Mouse (Mus musculus) midbrain, embryonic 14.5 days (tissue): ENCODE results near the gene Net1. TPM values are rescaled to one million over a fixed set of nuclear protein-coding genes. Genes with fewer than 3 reads are reported as not detected.

ENCODE experiments used
- ATAC-seq: fragments of 200-750 bp; cut with Nextera tagmentation; 2 replicates; pipeline ENCODE4 v1.8.0; 2017; ENCODE audit warnings: moderate number of reproducible peaks, moderate library complexity; ENCODE audit not compliant: low FRiP score, low TSS enrichment
- DNase-seq: peaks from one replicate; pipeline ENCODE4 v3.0.0-alpha.2; 2015
- H3K27ac ChIP-seq: fragments of 300-500 bp; sonication (generic); replicated peaks from 2 replicates; pipeline ENCODE4 v1.5.1; 2014; ENCODE audit warnings: mild to moderate bottlenecking, low read depth, low read length, moderate library complexity
- H3K27me3 ChIP-seq: fragments of 300-500 bp; sonication (generic); 2 replicates; pipeline ENCODE4 v1.6.1; 2014; ENCODE audit warnings: low read length, control low read depth, mixed read lengths; ENCODE audit not compliant: control insufficient read depth, insufficient read depth
- H3K36me3 ChIP-seq: fragments of 300-500 bp; sonication (generic); 2 replicates; pipeline ENCODE4 v1.6.1; 2014; ENCODE audit warnings: low read length, control low read depth; ENCODE audit not compliant: control insufficient read depth, insufficient read depth
- H3K4me1 ChIP-seq: fragments of 300-500 bp; sonication (generic); 2 replicates; pipeline ENCODE4 v1.6.1; 2014; ENCODE audit warnings: mild to moderate bottlenecking, antibody characterized with exemption, low read length, control low read depth; ENCODE audit not compliant: control insufficient read depth, insufficient read depth
- H3K4me2 ChIP-seq: fragments of 300-500 bp; sonication (generic); 2 replicates; pipeline ENCODE4 v1.6.1; 2014; ENCODE audit warnings: mild to moderate bottlenecking, low read length, moderate library complexity
- H3K4me3 ChIP-seq: fragments of 300-500 bp; sonication (generic); replicated peaks from 2 replicates; pipeline ENCODE4 v1.5.1; 2014; ENCODE audit warnings: low read depth, low read length
- H3K9ac ChIP-seq: fragments of 300-500 bp; sonication (generic); replicated peaks from 2 replicates; pipeline ENCODE4 v1.6.1; 2014; ENCODE audit warnings: mild to moderate bottlenecking, low read length, moderate library complexity
- H3K9me3 ChIP-seq: fragments of 300-500 bp; sonication (generic); 2 replicates; pipeline ENCODE4 v1.6.1; 2016; ENCODE audit warnings: low read length, control low read depth, mixed read lengths; ENCODE audit not compliant: control insufficient read depth
- WGBS: fragments of 180-500 bp; shearing (Covaris S2); extraction: QIAGEN DNeasy Blood & Tissue Kit; methylation state at CpG from one replicate; pipeline ENCODE4 v1.1.7; 2014; 5-methylcytosine and 5-hydroxymethylcytosine counted together
- polyA plus RNA-seq: library from polyadenylated mRNA; unstranded; fragments of >200 nt; fragmentation: Nextera tagmentation; extraction: Ambion mirVana; gene quantifications from 2 replicates; pipeline ENCODE4 v1.2.1, GENCODE M21; 2014

The Net1 gene
- polyA plus RNA-seq, 1 experiment from 2014 or later, result 8.5 TPM

- H3K4me3 ChIP-seq, result no peak overlapping the region
- H3K4me2 ChIP-seq, result no peak overlapping the region
- H3K4me1 ChIP-seq, result no peaks in the 10 kb centered on the region
- H3K27me3 ChIP-seq, result no peaks in the 10 kb centered on the region
- no peak overlapping the region for H3K9ac ChIP-seq
- DNase-seq (no peak), ATAC-seq (no peak)
- whole genome bisulfite sequencing, result 90% methylated on average over 8 of the region's 8 CpGs
- H3K9me3 ChIP-seq, result no peaks in the 10 kb centered on the region
- H3K27ac ChIP-seq, result no peak overlapping the region
- H3K36me3 ChIP-seq, result no peaks in the 10 kb centered on the region
These were observed 22.5 kb downstream of the Net1 start for GRCm38 (mm10) chr13:3895397-3895980.

DNA sequence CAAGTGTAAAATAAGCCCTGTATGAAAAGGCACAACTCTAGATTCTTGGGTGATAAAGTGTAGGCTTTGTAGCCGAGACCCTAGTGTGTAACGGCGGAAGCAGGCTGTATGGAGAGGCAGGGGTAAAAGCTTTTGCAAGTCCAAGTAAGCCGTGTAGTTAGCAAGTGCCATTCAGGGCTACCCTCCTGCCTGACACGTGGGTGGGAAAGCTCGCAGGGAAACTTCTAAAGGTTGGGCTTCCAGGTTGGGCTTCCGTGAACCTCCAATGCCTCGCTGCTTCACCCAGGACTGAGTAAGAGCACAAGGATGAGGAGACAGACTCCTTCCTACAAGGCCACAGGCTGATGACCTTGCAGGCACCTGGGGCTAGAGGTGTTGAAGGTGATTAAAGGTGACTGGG, 23.5 kb downstream of the Net1 start:
- Histone ChIP-seq H3K4me2 (no peak overlapping the region), H3K36me3 (no peaks in the 10 kb centered on the region), H3K27me3 (no peaks in the 10 kb centered on the region), H3K4me1 (no peaks in the 10 kb centered on the region), H3K27ac (no peak overlapping the region), H3K9ac (no peak overlapping the region), H3K4me3 (no peak overlapping the region), H3K9me3 (no peaks in the 10 kb centered on the region)
- WGBS, result 77% methylated on average over 8 of the region's 8 CpGs
- DNase-seq (no peak), ATAC-seq (no peak)

DNA sequence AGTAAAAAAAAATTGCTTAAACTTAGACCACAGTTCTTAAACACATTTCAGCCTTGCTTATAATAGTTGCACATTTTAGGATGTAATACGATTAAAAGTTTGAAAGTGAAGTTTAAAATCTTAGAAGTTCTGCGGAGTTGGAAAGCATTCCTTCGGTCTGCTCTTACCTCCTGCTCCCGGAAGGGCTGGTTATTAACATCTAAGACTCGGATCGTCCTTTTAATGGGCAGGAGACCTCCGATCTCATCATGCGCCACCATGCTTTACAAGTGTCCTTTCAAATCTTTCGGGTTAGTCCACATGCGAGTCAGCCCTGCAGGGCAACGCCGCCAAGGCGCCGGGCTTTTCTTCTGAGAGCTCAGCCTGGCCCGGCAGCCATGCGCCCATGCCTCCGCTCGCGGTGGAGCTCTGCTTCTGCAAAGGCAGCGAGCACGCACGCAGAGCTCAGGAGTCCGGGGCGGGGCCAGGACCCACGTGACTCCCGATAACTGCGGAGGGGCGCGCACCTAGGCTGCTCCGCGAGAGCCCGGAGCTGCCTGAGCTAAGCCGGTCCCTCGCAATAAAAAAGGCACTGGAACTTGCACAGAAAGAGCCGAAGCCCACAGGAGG, 24.8 kb downstream of the Net1 start:
- Histone ChIP-seq H3K4me2 (peak overlapping the region; percentile 72), H3K27ac (no peak overlapping the region), H3K27me3 (no peaks in the 10 kb centered on the region), H3K36me3 (peaks cover 2% of the 10 kb centered on the region), H3K4me3 (peak overlapping the region; percentile 49), H3K9me3 (no peaks in the 10 kb centered on the region), H3K9ac (peak overlapping the region; percentile 55), H3K4me1 (no peaks in the 10 kb centered on the region)
- DNase-seq (peak; percentile 93), ATAC-seq (peak; percentile 97)
- under 1% methylated on average over 35 of the region's 35 CpGs for WGBS

- no peaks in the 10 kb centered on the region for H3K9me3 ChIP-seq
- H3K27me3 ChIP-seq, result no peaks in the 10 kb centered on the region
- H3K4me1 ChIP-seq, result no peaks in the 10 kb centered on the region
- ATAC-seq (no peak), DNase-seq (peak; percentile 11)
- H3K4me2 ChIP-seq, result peak overlapping the region; percentile 72
- H3K4me3 ChIP-seq, result peak overlapping the region; percentile 49
- H3K9ac ChIP-seq, result no peak overlapping the region
- no peak overlapping the region for H3K27ac ChIP-seq
- 25% methylated on average over 7 of the region's 7 CpGs for WGBS
- H3K36me3 ChIP-seq, result peaks cover 7% of the 10 kb centered on the region
These were observed 25.4 kb downstream of the Net1 start for GRCm38 (mm10) chr13:3892601-3893000.

DNA sequence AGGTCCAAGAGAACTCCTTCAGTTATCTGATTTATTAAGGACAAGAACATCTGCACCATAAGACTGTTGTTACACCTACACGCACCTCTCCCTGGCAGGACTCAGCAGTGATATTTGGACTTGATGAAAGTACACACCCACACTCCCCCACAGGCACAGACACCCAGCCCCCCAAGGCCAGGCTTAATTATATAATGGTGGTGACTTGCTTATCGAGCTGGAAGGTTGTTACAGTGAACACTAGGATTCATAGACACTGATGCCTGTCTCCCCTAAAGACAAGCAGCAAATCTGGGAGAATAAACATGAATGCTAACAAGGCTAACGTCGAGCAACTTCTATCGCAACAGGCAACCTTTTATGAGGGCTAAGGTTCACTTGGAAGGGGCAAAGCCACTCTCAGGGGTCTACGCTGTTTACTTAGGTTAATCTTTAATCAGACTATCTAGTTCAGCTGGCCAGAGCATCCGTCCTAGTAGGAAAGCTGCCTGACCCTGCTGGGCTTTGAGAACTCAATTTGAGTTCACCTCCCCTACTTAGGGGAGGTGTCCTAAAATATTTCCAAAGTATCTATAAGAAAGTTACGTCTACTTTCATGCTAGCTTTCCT, 26.4 kb downstream of the Net1 start:
- Histone ChIP-seq H3K4me2 (no peak overlapping the region), H3K9ac (no peak overlapping the region), H3K9me3 (no peaks in the 10 kb centered on the region), H3K27ac (no peak overlapping the region), H3K4me3 (no peak overlapping the region), H3K27me3 (no peaks in the 10 kb centered on the region), H3K36me3 (peaks cover 16% of the 10 kb centered on the region), H3K4me1 (no peaks in the 10 kb centered on the region)
- WGBS, result 71% methylated on average over 8 of the region's 8 CpGs
- no peak for DNase-seq
- ATAC-seq, result no peak

DNA sequence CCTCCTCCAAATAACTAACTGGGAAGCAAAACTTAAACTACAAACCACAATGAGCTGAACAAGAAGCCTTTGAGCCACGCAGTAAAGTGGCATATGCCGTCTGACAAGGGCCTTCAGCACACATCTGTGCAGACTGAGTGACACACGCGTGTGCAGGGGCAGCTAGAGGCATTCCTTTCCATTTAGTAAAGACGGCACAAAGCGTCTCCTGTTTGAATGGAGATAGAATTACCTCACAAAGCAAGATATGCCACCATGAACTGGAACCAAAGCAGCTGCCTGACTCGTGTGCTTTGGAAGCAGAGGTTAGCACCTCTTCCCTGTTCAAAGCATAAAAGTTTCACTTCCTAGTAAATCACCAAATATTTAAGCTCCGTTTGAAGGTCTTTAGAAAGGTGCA, 28.0 kb downstream of the Net1 start:
- no peak overlapping the region for H3K27ac ChIP-seq
- peaks cover 22% of the 10 kb centered on the region for H3K36me3 ChIP-seq
- no peaks in the 10 kb centered on the region for H3K4me1 ChIP-seq
- H3K27me3 ChIP-seq, result no peaks in the 10 kb centered on the region
- H3K9me3 ChIP-seq, result no peaks in the 10 kb centered on the region
- ATAC-seq (no peak), DNase-seq (no peak)
- no peak overlapping the region for H3K9ac ChIP-seq
- 62% methylated on average over 8 of the region's 8 CpGs for WGBS
- H3K4me2 ChIP-seq, result no peak overlapping the region
- H3K4me3 ChIP-seq, result no peak overlapping the region

- Histone ChIP-seq H3K4me1 (no peaks in the 10 kb centered on the region), H3K9me3 (no peaks in the 10 kb centered on the region), H3K4me3 (no peak overlapping the region), H3K9ac (no peak overlapping the region), H3K27me3 (no peaks in the 10 kb centered on the region), H3K27ac (no peak overlapping the region), H3K36me3 (peaks cover 25% of the 10 kb centered on the region), H3K4me2 (no peak overlapping the region)
- 94% methylated on average over 3 of the region's 3 CpGs for WGBS
- DNase-seq, result no peak
- no peak for ATAC-seq
These were observed 28.9 kb downstream of the Net1 start for GRCm38 (mm10) chr13:3889111-3889510.

DNA sequence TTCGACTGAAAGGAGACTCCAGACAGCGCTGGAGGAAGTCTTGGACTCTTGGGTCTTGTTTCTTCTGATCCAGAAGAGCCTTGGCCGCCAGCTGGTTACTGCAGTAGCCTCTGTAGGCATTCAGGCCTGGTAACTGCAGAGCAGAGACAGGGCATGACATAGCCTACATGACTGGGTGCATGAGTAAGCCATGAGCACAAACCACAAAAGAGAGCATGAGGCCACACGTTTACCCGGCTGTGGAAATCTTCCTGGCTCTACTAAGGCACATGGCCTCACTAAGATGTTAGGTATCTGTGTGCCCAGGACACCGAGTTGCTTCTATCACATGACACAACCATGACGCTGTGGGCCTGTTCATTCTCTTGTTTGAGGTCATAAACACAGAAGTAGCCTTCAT, 31.4 kb downstream of the Net1 start:
- Histone ChIP-seq H3K9me3 (no peaks in the 10 kb centered on the region), H3K4me3 (no peak overlapping the region), H3K36me3 (peaks cover 28% of the 10 kb centered on the region), H3K27ac (no peak overlapping the region), H3K9ac (no peak overlapping the region), H3K4me2 (no peak overlapping the region), H3K4me1 (no peaks in the 10 kb centered on the region), H3K27me3 (no peaks in the 10 kb centered on the region)
- ATAC-seq, result no peak
- 95% methylated on average over 7 of the region's 7 CpGs for WGBS
- DNase-seq, result no peak

- WGBS, result 49% methylated on average over 4 of the region's 4 CpGs
- 0 out of 2 replicates have a peak, but pooled peaks cover 5% of the 10 kb centered on the region for H3K36me3 ChIP-seq
- H3K27me3 ChIP-seq, result no peaks in the 10 kb centered on the region
- H3K9ac ChIP-seq, result no peak overlapping the region
- ATAC-seq (no peak), DNase-seq (no peak)
- no peak overlapping the region for H3K4me3 ChIP-seq
- no peak overlapping the region for H3K27ac ChIP-seq
- H3K4me1 ChIP-seq, result no peaks in the 10 kb centered on the region
- H3K9me3 ChIP-seq, result no peaks in the 10 kb centered on the region
- no peak overlapping the region for H3K4me2 ChIP-seq
These were observed 40.3 kb downstream of the Net1 start for GRCm38 (mm10) chr13:3877679-3878220.
